Mouse (Mus musculus) heart, postnatal 0 days (tissue): Measurements from ENCODE around the gene Pdgfc.
"Not testable (repeated sequence)": the region's sequence is repeated elsewhere in the genome, so short reads cannot be mapped to it uniquely, and the experiment has no call there.

Source experiments
- CTCF ChIP-seq: IDR thresholded peaks from 2 replicates; pipeline ENCODE4 v1.5.1; 2016; ENCODE audit warnings: antibody characterized with exemption, control low read depth, low read depth
- EP300 ChIP-seq: IDR thresholded peaks from 2 replicates; pipeline ENCODE4 v1.6.1; 2016; ENCODE audit warnings: antibody characterized with exemption, low read depth

DNA sequence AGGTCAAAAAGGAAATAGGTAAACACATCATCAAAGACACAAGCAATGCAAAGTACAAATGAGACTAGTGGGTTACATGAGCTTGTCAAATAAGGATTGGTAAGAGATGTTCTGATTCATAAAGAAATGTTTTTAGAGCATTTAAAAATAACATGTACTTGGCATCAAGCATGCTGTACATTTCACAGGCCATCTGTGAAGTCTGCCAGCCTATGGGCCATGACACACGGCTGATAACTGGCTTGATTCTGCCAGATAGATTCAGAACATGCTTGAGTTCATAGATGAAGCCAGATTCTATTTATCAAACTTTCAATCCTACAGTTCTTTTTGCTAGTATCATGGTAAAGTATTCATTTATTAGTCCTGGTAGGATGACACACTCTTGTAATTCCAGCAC, 101.8 kb downstream of the Pdgfc start:
- TF ChIP-seq CTCF, EP300: not testable (repeated sequence)
